Mouse (Mus musculus) erythroblast, embryonic 14.5 days (primary cell): ENCODE data around the gene Usp4.

ENCODE experiments used
- GATA1 ChIP-seq: IDR thresholded peaks from 2 replicates; pipeline ENCODE4 v1.6.1; 2012; ENCODE audit warnings: low read length, inconsistent platforms, mixed read lengths
- TAL1 ChIP-seq: IDR thresholded peaks from 3 replicates; pipeline ENCODE4 v1.6.1; 2012; ENCODE audit warnings: low read length, inconsistent platforms, mixed read lengths

DNA sequence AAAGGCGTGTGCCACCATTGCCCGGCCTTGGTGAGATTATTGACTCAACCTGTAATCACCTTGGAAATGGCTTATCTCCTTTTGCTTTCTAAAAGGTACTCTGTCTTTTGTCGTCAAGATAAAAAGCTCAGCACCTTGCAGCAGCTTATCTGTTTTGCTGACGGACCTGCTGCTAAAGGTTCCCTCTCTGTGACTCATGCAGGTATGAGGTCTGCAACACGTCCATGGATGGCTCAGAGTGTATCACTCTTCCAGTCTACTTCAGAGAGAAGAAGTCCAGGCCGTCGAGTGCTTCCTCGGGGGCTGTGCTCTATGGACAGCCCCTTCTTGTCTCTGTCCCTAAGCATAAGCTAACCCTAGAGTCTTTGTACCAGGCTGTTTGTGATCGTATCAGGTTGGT is 30.6 kb downstream of the Usp4 start:
- TF ChIP-seq TAL1 = no peak
- no peak for TF ChIP-seq GATA1
